Mouse (Mus musculus) T-helper 1 cell (primary cell): ENCODE results near the gene Lamtor3.

ENCODE experiments used
- in situ Hi-C: fragments of 300-600 bp; cut with MboI, MseI; formaldehyde crosslinking; loops from one replicate; pipeline ENCODE4 v1.15.1; 2025; ENCODE audit warnings: high pct_unique_total_duplicates

The Lamtor3 gene

DNA sequence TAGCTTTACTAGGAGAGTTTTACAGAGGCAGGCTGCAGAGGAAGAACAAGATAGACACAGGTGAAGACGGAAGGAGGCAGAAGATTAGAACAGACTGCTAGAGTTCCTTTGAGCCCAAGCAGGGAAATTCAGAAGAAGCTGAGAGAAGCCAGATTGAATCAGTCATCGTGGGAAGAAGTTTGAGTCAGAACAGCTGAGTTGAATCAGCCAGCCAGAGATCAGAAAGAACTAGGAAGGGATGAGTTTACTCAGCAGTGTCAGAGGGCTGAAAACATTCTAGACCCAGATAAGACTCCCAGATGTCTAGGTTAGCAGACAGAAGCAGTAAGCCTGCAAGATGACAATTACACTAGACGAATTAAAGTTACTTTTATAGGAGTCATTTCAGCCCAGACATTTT, 15.7 kb downstream of the Lamtor3 start:
- in situ Hi-C loops, result no loop called here

DNA sequence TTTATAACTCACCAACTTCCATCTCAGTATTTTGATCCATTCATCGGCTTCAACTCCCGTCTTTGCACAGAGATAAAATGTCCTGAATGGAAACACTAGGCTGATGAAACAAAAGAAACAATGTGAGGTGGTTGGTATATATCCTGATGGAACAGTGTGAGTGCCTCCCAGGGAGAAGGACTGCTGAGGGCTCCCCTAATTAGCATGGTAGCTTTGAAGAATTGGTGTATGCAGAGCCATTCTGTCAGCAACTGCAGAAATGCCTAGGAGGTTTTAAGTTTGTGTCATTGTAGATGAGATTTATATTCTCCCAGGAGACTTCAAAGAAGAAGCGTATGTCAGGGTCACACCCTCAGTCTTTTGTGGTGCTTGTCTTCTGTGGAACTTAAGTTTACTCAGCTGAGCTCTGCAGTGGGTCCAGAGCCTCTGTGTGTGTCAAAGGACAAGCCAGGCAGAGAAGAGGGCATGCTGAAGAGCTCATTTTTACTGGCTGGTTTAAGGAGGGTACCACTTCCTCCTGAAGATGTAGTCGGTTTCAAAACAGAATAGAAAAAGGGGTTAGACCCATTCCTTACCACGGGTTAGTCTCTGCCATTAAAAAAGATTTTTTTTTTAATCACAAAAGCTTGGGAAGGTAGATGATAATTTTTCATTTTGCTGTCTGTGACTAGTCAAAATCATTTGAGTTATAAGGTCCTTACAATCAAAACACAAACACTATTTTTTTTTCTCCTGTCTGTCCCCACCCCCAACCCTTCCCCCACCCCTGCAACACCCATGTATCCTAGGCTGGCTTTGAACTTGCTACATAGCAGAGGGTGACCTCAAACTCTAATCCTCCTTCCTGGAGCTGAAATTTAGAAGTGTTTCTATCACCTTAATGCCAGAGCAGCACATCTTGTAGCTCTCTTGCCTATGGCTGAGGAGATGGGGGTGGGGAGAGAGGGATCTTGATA, 17.5 kb downstream of the Lamtor3 start:
- in situ Hi-C loops, result no loop called here

- in situ Hi-C loops, result no loop called here
Measured at GRCm38 (mm10) chr3:137936541-137936940, 18.2 kb downstream of the Lamtor3 start.

- in situ Hi-C loops, result no loop called here
Measured at GRCm38 (mm10) chr3:137938608-137939007, 20.3 kb downstream of the Lamtor3 start.

DNA sequence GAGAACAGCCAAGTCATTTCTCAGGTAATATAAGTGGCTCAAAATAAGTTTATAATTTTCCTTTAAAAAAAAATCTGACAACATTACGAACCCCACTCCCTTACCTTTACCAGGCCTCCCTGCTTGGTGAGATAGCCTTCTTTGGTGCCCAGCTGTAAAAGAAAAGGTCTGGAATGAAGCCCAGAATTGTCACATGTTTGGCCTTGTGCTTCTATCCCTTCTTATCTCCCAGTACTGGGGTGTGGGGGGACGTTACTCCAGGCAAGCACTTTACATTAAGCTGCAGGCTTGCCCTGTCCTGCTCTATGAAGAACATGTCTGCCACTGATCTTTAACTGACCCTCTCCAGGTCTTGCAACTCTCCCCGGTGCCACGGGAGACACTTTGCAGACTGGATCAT, 22.5 kb downstream of the Lamtor3 start:
- in situ Hi-C loops, result no loop called here

DNA sequence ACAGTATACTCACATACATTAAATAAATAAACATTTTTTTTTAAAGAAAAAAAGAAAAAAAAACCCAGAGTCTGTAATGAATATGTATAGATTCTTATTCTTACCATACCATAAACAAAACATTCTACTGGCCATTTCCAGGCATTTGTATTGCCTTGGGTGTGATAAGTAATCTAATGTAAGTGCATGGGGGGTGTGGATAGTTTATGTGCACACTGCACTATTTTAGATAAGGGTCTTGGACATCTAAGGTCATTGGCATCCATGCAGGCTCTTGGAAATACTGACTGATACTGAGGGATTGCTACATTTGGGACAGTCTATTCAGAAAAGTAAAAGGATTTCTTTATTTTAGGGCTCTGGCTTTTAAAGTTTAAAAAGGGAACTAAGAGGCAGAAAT, 23.2 kb downstream of the Lamtor3 start:
- in situ Hi-C loops, result no loop called here

DNA sequence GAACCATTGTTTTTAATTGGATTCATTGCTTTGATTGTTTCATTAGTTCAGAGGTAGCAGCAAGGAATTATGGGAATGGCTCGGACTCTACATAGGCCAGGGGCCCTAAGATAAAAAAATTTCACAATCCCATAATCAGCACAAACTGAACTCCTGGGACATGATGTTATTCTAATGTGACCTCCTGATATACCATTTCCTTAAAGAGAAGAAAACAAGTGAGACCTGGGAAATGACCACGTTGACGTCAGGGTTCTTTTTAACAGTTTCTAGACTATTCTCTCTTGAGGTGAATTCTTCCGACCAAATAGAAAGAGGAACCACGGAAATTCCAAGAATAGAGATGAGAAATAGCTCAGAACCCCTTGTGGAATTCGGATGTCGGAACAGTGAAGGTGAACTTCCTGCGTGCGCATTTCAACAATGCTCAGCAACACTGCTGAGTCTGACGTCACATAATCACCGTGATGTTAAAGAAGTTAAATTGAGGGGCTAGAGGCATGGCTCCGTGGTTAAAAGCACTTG, 23.9 kb downstream of the Lamtor3 start:
- in situ Hi-C loops, result no loop called here

- in situ Hi-C loops, result no loop called here
Measured at GRCm38 (mm10) chr3:137943737-137944154, 25.4 kb downstream of the Lamtor3 start.

DNA sequence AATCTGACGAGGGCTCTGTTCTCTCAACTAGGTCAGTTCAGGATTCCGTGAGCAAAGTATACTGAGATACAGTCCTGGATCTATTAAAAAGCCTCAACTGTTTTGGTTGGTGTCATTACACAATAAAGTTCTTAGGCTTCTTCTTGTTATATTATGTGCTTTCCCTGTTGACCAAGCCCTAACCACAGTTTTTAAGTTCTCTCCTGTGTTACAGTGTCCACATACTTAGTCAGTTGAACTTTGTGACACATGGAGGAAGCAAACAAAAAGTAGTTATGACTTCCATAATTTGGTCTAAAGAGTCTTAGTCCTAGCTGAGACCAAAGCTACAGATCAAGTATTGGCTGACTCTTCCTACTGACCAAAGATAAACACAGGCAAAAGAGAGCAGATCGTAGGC, 28.5 kb downstream of the Lamtor3 start:
- in situ Hi-C loops, result no loop called here

- in situ Hi-C loops, result no loop called here
Measured at GRCm38 (mm10) chr3:137947525-137947924, 29.2 kb downstream of the Lamtor3 start.

GRCm38 (mm10) chr3:137950191-137950885, 32.0 kb downstream of the Lamtor3 start:
- in situ Hi-C loops, result loop anchor here (5.0 kb wide), 1 partner anchor 33 kb away; the partner anchor contains the start of gene Lamtor3

GRCm38 (mm10) chr3:137951302-137951701, 33.0 kb downstream of the Lamtor3 start:
- in situ Hi-C loops, result loop anchor here (5.0 kb wide), 1 partner anchor 34 kb away; the partner anchor contains the start of gene Lamtor3

GRCm38 (mm10) chr3:137951819-137952218, 33.5 kb downstream of the Lamtor3 start:
- in situ Hi-C loops, result loop anchor here (5.0 kb wide), 1 partner anchor 35 kb away; the partner anchor contains the start of gene Lamtor3

- in situ Hi-C loops, result loop anchor here (5.0 kb wide), 1 partner anchor 35 kb away; the partner anchor contains the start of gene Lamtor3
Measured at GRCm38 (mm10) chr3:137952225-137952913, 34.1 kb downstream of the Lamtor3 start.

- in situ Hi-C loops, result loop anchor here (5.0 kb wide), 1 partner anchor 36 kb away; the partner anchor contains the start of gene Lamtor3
Measured at GRCm38 (mm10) chr3:137952914-137953880, 34.9 kb downstream of the Lamtor3 start.

GRCm38 (mm10) chr3:137954256-137954916, 36.1 kb downstream of the Lamtor3 start:
- in situ Hi-C loops, result loop anchor here (5.0 kb wide), 1 partner anchor 37 kb away; the partner anchor contains the start of gene Lamtor3

DNA sequence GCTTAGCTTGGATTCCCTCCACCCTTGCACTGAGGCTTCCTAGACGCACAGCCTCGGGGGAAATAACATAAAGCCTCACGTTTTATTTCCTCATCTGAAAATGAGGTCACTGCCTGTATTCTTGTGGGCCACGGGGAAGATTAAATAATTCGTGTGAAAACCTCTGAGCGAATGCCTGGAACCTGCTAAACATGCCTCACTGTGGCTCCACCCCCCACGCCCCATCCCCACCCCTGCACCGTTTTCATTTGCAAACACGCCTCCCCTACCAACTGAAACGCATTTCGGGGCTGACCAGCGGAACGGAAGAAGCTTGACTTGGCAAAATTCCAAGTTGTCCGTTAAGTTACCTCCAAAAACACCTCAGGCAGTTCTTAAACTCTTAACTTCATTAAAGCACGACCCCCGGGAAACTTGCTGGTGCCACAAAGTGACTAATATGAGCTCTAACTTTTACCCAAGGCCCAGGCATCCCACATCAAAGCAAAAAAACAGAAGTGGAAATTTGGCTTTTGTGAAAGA, 37.3 kb downstream of the Lamtor3 start:
- in situ Hi-C loops, result no loop called here

DNA sequence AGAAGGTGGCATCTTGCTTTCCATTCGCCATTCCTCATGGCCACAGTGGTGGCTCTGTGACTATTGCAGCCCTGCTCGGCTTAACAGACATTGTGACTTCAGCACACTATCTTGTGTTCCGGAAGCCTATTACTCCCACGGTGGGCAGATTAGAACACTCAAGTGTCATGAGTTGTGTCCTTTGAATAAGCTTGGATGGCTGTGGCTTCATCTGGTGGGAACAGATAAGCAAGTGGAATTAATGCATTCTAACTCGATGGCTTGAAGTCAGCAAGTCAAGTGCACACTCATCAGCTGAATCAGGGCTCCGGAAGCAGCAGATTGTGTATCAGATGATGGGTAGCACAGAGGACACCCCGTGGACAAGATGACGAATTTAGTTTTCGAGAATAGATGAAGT, 39.6 kb downstream of the Lamtor3 start:
- in situ Hi-C loops, result no loop called here

- in situ Hi-C loops, result no loop called here
Measured at GRCm38 (mm10) chr3:137958352-137958751, 40.0 kb downstream of the Lamtor3 start.
